Mouse (Mus musculus): ENCODE measurements around the gene Eef1akmt2.
A peak's percentile ranks its signal among the peaks of the same experiment; 100 is the strongest.

Gene Eef1akmt2

DNA sequence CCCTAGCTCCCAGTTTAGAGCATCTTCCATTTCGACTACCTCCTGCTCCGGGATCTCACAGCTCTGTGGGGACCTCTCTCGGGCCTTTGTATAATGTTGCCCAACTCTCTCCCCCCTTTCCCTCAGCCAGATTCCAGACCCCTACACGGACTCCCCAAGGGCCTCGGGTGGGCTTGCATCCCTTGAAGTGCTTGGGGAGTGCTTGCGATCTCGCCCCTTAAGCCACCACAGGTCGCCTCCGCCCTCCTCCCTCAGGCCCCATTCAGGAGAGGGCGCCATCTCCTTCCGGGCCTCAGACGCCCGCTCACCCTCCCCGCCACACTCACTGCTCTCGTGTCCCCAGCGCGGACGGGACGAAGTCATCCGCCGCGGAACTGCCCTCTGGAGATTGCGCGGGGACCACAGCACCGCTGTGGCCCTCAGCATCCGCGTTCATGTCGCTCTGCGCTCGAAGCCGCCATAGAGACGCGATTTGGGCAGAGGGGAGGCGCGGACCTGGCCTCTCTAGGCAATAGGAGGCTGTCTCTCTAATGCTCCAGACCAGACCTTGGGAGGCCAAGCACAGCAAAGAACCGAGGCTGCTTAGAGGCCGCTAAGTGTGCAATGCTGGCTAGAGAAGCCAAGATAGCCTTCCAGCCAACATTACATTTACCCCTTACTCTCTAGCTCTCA, at the start of gene Eef1akmt2:
Gene Eef1akmt2 (minus strand): TSS at position 501 of the 672 bp plus-strand sequence.
- DNase-seq (ENCODE audit: low spot score in 2 of 2): peak; percentile 68

- no peak for DNase-seq (ENCODE audit: low spot score in 2 of 2)
Measured at GRCm38 (mm10) chr7:132900826-132901531, 48.5 kb upstream of the Eef1akmt2 start.

DNA sequence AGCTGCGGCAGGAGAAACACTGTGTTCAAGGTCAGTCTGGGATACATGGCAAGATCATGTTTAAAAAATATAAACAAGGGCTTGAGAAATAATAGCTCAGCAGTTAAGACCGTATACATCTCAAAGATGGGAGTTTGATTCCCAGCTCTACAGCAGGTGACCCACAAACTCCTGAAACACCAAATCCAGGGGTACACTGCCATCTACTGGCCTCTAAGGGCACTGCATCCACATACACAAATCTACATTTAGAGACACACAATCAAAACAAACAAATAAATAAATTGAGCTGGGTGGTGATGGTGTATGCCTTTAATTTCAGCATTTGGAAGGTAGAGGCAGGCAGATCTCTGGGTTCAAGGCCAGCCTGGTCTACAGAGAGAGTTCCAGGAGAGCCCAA, 45.8 kb upstream of the Eef1akmt2 start:
- DNase-seq (ENCODE audit: low spot score in 2 of 2): no peak

DNA sequence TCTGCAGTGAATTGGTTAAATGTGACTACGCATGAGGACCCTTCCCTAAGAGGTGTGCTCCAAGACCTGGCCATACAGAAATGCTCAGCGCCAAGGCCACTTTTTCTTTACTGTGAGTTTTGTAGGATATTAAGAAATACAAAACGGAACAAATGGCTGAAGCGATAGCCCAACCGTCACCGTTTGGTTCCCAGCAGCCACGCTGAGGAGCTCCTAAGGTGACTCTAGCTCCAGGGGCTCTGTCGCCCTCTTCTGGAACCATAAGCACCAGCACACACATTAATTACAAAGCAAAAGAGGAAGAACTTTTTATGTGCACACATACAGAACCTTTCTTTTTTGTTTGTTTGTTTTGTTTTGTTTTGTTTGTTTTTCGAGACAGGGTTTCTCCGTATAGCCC, 44.8 kb upstream of the Eef1akmt2 start:
- DNase-seq (ENCODE audit: low spot score in 2 of 2): no peak

DNA sequence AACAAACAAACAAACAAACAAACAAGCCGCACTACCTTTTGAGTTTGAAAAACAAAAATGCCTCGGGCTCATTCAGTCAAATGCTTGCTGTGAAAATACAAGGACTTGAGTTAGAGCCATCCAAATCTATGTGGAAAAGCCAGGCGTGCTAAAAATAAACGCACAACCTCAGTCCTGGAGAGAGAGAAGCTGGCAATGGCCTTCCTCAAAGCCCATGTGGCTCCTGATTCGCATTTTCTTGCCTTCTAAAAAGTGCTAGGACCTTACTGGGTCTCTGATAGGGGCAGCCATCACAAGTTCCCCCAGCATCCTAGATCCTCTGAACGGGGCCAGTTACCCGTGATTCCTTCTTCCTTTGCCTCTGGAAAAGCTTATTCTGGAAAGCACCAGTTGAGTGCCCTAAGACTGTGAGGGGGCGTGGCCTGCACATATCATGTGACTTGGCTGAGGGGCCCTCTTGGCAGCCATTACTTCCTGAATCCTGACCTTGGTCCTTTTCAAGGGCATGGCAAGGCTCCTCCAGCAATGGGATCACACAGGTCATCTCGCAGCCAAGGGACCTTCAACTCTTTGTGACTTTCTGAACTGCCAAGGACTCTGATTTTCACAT, 43.8 kb upstream of the Eef1akmt2 start:
- DNase-seq (ENCODE audit: low spot score in 2 of 2): no peak

- no peak for DNase-seq (ENCODE audit: low spot score in 2 of 2)
Measured at GRCm38 (mm10) chr7:132894841-132895555, 42.5 kb upstream of the Eef1akmt2 start.

- DNase-seq (ENCODE audit: low spot score in 2 of 2): no peak
Measured at GRCm38 (mm10) chr7:132893336-132893735, 40.9 kb upstream of the Eef1akmt2 start.

DNA sequence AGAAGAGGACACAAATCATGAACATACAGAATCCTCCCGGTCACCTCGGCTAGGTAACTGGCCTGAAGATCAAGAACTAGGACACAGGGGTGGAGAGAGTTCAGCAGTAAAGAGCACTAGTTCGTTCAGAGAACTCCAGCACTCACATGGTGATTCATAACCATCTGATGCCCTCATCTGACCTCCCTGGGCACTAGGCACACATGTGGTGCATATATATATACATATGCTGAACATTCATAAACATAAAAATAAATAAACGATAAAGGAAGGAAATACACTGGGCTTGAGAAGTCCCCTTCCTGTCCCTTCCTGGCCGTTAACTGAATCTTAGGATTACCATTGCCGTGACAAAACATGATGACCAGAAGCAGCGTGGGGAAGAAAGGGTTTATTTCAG, 40.3 kb upstream of the Eef1akmt2 start:
- DNase-seq (ENCODE audit: low spot score in 2 of 2): no peak

- DNase-seq (ENCODE audit: low spot score in 2 of 2): no peak
Measured at GRCm38 (mm10) chr7:132892311-132892661, 39.8 kb upstream of the Eef1akmt2 start.

DNA sequence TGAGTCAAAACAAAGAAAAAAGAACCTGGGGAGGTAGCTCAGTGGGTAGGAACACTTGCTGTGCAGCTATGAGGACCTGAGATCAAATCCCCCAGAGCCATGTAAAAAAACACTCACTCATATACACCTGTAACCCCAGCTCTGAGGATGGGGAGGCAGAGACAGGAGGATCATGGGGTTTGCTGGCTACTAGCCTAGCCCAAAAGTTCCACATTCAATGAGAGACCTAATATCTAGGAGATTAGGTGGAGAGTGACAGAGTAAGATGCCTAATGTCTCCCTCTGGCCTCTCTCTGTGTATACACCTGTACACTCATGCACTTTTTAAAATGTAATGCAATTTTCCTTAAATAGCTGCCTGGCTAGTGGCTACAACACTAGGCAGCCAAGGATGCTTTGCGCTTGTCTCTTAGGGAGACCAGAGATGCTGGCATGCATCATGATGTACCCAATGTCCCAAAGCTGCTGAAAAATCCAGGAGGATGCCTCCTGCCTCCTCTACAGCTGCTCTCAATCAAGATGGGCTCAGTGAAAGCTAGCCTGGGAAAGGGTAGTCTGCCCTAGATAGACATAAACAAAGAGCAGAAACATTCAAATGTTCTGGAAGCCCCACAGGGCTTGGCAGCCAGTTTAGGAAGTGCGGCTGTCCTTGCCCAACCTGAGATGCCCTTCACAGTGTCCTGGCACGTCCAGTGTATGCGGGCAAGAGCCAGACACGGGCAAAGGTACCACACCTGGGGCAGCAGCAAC, 39.3 kb upstream of the Eef1akmt2 start:
- DNase-seq (ENCODE audit: low spot score in 2 of 2): no peak

DNA sequence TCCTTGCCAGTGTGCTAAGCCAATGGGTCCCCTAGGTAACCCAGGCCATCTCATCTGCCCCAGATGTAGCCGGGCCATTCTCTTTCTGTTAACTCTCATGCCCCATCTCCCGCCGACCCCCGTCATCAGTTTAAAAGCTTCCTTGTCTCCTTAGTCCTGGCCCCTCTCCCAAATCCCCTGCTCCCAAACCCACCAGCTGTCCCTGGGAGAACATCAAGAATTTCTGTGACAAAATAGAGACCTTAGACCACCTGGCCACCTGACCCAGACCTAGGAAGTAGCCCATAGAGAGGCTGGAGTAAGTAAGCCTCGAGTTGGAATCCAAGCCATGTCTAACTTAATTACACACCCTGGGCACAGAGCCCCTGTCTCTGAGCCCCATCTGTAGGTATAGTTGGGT, 37.7 kb upstream of the Eef1akmt2 start:
- no peak for DNase-seq (ENCODE audit: low spot score in 2 of 2)

- no peak for DNase-seq (ENCODE audit: low spot score in 2 of 2)
Measured at GRCm38 (mm10) chr7:132889691-132890090, 37.2 kb upstream of the Eef1akmt2 start.

- no peak for DNase-seq (ENCODE audit: low spot score in 2 of 2)
Measured at GRCm38 (mm10) chr7:132888518-132889249, 36.2 kb upstream of the Eef1akmt2 start.

GRCm38 (mm10) chr7:132888052-132888451, 35.6 kb upstream of the Eef1akmt2 start:
- no peak for DNase-seq (ENCODE audit: low spot score in 2 of 2)

GRCm38 (mm10) chr7:132887019-132887804, 34.7 kb upstream of the Eef1akmt2 start:
- DNase-seq (ENCODE audit: low spot score in 2 of 2): no peak

GRCm38 (mm10) chr7:132884031-132884430, 31.6 kb upstream of the Eef1akmt2 start:
- no peak for DNase-seq (ENCODE audit: low spot score in 2 of 2)

GRCm38 (mm10) chr7:132882343-132882742, 29.9 kb upstream of the Eef1akmt2 start:
- DNase-seq (ENCODE audit: low spot score in 2 of 2): no peak

GRCm38 (mm10) chr7:132880276-132880675, 27.8 kb upstream of the Eef1akmt2 start:
- DNase-seq (ENCODE audit: low spot score in 2 of 2): no peak

DNA sequence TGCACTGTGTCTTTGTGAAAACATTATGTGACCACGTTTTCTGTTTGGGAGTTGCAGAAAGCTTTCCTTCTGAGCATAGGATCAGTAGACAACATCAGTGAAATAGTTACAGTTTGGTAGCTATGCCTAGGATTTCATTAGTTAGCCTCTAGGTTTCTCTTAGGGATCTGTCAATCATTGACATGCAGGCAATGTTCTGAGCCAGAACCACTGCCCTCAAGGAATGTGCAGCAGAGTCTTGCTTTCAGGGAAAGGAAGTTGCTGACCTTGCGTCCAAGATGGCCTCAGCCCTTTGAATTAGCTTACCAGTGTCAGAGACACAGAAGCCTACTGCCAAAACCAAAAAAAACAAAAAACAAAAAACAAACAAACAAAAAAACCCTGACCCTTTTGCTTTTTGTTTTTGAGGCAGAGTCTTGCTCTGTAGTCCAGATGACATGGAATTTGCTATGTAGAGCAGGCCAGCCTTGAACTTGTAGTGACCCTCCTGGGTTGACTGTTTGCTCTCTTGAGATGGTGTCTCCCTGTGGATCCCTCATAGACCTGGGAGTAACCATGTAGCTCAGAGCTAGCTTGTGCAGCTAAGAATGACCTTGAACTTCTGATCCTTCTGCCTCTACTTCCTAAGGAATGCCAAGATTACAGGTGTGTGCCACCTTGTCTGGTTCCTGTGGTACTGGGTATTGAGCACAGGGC, 23.1 kb upstream of the Eef1akmt2 start:
- no peak for DNase-seq (ENCODE audit: low spot score in 2 of 2)

DNA sequence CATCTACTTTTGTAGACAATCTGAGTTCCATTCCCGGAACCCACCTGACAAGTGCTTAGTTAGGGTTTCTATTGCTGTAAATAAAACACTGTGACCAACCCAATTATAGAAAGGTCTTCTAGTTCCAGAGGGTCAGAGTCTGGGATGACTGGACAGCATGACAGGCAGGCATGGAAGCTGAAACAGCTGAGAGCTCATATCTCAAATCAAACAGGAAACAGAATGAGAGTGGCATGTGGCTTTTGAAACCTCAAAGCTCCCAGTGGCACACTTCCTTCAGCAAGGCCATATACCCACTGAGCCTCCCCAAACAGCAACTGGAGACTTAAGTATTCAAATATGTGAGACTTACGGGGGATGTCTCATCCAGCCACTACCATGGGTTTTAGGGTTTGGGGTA, 20.6 kb upstream of the Eef1akmt2 start:
- DNase-seq (ENCODE audit: low spot score in 2 of 2): no peak
